Mouse (Mus musculus): Measurements from ENCODE around the gene Gm13289.

DNA sequence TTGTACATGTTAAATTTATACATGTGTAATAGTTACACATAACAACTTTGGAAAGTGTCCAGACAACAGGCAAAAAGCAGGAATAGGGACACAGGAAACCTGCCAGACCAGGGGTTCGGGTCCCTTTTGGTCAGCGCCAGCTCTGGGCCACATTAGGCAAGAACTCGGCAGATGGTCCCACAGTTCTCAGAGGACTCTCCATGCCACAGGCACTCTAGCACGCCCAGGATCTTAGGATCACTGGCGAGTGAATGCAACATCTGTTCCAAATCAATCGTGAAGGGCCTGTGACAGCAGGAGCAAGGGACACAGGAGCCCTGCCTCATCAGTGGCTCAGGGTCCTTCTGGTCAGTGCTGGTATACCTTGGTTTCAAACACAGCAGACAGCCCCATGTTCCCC, 26.8 kb upstream of the Gm13289 start:
- TF ChIP-seq POLR2A (IDR thresholded peaks at IDR 0.05; ENCODE audit: borderline replicate concordance, extremely low read depth, insufficient read depth, insufficient read length, poor library complexity, severe bottlenecking): no peak
- TF ChIP-seq CTCF (IDR thresholded peaks at IDR 0.05; ENCODE audit: borderline replicate concordance, extremely low read depth, insufficient read depth, insufficient read length): no peak
